Mouse (Mus musculus) midbrain, embryonic 11.5 days (tissue): Measurements from ENCODE around the gene Mier1. TPM values are rescaled to one million over a fixed set of nuclear protein-coding genes. Genes with fewer than 3 reads are reported as not detected.

Experiments used
- ATAC-seq: fragments of 200-750 bp; cut with Nextera tagmentation; 2 replicates; pipeline ENCODE4 v1.8.0; 2017; ENCODE audit warnings: moderate TSS enrichment, moderate library complexity; ENCODE audit not compliant: low FRiP score
- DNase-seq: peaks from one replicate; pipeline ENCODE4 v3.0.0; 2015; ENCODE audit warnings: low spot score; ENCODE audit errors: missing footprints
- H3K27ac ChIP-seq: fragments of 300-500 bp; sonication (generic); 2 replicates; pipeline ENCODE4 v1.5.1; 2014; ENCODE audit warnings: low read depth, low read length
- H3K27me3 ChIP-seq: fragments of 300-500 bp; sonication (generic); 2 replicates; pipeline ENCODE4 v1.6.1; 2014; ENCODE audit warnings: mild to moderate bottlenecking, low read length, moderate library complexity, mixed read lengths; ENCODE audit not compliant: control insufficient read depth, insufficient read depth
- H3K36me3 ChIP-seq: fragments of 300-500 bp; sonication (generic); 2 replicates; pipeline ENCODE4 v1.6.1; 2014; ENCODE audit warnings: mild to moderate bottlenecking, low read length, moderate library complexity, mixed read lengths; ENCODE audit not compliant: control insufficient read depth, insufficient read depth
- H3K4me1 ChIP-seq: fragments of 300-500 bp; sonication (generic); 2 replicates; pipeline ENCODE4 v1.6.1; 2014; ENCODE audit warnings: low read length; ENCODE audit not compliant: control insufficient read depth, insufficient read depth
- H3K4me2 ChIP-seq: fragments of 300-500 bp; sonication (generic); 2 replicates; pipeline ENCODE4 v1.6.1; 2014; ENCODE audit warnings: mild to moderate bottlenecking, moderate library complexity
- H3K4me3 ChIP-seq: fragments of 300-500 bp; sonication (generic); 2 replicates; pipeline ENCODE4 v1.5.1; 2014; ENCODE audit warnings: low read depth, low read length
- H3K9ac ChIP-seq: fragments of 300-500 bp; sonication (generic); 2 replicates; pipeline ENCODE4 v1.6.1; 2014; ENCODE audit warnings: low read length
- H3K9me3 ChIP-seq: fragments of 300-500 bp; sonication (generic); 2 replicates; pipeline ENCODE4 v1.6.1; 2016; ENCODE audit warnings: low read length; ENCODE audit not compliant: control insufficient read depth
- WGBS: fragments of 180-500 bp; shearing (Covaris S2); extraction: QIAGEN DNeasy Blood & Tissue Kit; methylation state at CpG from one replicate; pipeline ENCODE4 v1.1.7; 2014; 5-methylcytosine and 5-hydroxymethylcytosine counted together
- polyA plus RNA-seq: library from polyadenylated mRNA; unstranded; fragments of >200 nt; fragmentation: Nextera tagmentation; extraction: Ambion mirVana; gene quantifications from 2 replicates; pipeline ENCODE4 v1.2.1, GENCODE M21; 2014

Gene Mier1
- polyA plus RNA-seq, 1 experiment from 2014 or later, result 31.8 TPM

DNA sequence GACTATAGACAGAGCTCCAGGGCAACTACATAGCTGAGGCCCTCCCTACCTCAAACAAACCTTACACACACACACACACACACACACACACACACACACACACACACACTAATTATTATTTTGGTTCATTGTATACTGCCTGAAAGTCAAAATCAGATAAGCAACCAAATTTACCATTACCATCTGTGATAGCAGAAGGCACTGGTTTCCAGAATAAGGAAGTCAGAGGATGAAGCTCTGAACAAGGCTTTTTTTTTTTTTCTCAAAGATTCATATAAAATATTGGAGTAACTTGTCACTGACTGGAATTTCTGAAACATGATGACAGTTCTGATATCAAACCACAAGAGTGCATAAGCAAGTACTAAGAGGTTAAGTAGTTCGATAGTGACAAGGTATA, 94.4 kb downstream of the Mier1 start:
- peaks cover 2% of the 10 kb centered on the region; the same call in 1 of the 2 replicates for H3K4me1 ChIP-seq
- no peak overlapping the region for H3K4me3 ChIP-seq
- 89% methylated on average over 1 of the region's 1 CpGs for WGBS
- no peak for DNase-seq
- no peaks in the 10 kb centered on the region for H3K9me3 ChIP-seq
- H3K9ac ChIP-seq, result no peak overlapping the region
- H3K27ac ChIP-seq, result no peak overlapping the region
- peaks cover 3% of the 10 kb centered on the region for H3K36me3 ChIP-seq
- H3K27me3 ChIP-seq, result no peaks in the 10 kb centered on the region
- H3K4me2 ChIP-seq, result no peak overlapping the region
- no peak for ATAC-seq

DNA sequence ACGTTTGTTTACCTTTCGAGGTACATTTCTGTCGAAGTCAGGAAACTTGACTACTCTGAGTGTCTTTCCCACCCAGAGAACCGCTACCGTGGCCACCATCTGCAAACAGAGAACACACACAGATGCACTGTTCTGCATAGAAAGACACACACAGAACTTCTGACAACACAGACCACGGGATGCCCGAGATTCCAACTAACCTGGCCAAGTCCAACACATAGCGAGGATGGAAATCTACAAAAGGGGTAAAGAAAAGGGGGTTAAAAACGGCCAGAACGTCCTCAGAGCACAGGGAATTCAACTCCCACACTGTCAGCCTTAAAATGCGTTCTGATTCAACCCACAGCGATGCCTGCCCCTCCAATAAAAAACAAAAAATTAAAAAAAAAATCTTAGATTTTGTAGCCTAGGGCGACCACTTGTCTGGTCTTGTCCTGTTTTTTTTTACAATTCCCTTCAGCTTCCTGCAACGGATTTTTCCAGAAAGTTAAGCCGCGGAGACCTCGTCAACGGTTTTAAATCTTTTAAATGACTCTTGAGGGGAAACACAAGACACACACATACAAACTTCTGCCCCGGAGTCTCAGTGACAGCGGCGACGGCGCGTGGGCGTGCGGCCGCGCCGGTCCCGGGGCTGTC, 99.8 kb downstream of the Mier1 start:
- H3K27me3 ChIP-seq, result no peaks in the 10 kb centered on the region
- H3K27ac ChIP-seq, result peak overlapping the region; percentile 93
- peak overlapping the region; percentile 98 for H3K9ac ChIP-seq
- H3K4me2 ChIP-seq, result peak overlapping the region; percentile 73
- WGBS, result 5% methylated on average over 30 of the region's 30 CpGs
- H3K4me3 ChIP-seq, result peak overlapping the region; percentile 89
- no peak for ATAC-seq
- H3K9me3 ChIP-seq, result no peaks in the 10 kb centered on the region
- DNase-seq, result peak; percentile 90
- H3K4me1 ChIP-seq, result peaks cover 3% of the 10 kb centered on the region
- no peaks in the 10 kb centered on the region; the same call in 1 of the 2 replicates for H3K36me3 ChIP-seq

DNA sequence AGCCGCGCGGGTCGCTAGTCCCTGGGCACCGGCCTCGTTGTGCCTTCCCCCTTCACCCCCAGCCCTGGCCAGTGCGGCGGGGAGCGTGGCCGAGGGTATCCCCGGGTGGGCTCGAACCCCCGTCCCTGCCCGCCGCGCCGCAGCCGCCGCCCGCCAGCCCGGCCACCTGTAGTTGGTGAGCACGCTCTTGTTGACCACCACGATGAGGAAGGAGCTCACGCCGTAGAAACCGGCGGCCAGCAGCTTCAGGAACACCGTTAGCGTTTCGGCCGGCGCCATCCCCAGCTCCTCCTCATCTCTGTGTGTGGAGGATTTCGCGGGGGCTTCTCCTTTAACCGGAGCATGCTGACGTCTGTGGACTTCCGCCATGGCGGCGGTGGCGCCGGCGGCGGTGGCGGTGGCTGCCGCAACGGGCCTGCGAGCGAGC, 100.3 kb downstream of the Mier1 start:
- Histone ChIP-seq H3K4me2 (peak overlapping the region; percentile 73), H3K4me3 (peak overlapping the region; percentile 89), H3K4me1 (peaks cover 3% of the 10 kb centered on the region), H3K36me3 (no peaks in the 10 kb centered on the region; the same call in 1 of the 2 replicates), H3K27ac (peak overlapping the region; percentile 93), H3K9ac (peak overlapping the region; percentile 98), H3K9me3 (no peaks in the 10 kb centered on the region), H3K27me3 (no peaks in the 10 kb centered on the region)
- ATAC-seq, result peak; percentile 83
- DNase-seq, result peak; percentile 95
- under 1% methylated on average over 48 of the region's 48 CpGs for WGBS

Other genes with a start within 250 kb of the Mier1 start
- gene Tctex1d1, start 135.8 kb upstream of the Mier1 start, polyA plus RNA-seq, result 0.22 TPM in 1 of 2 replicates, not detected in the other
- 0.23 and 0.43 TPM in 2 replicates for gene Insl5, start 87.5 kb upstream of the Mier1 start, polyA plus RNA-seq
- 5.5 and 6.8 TPM in 2 replicates for gene Wdr78, start 165 bp downstream of the Mier1 start, polyA plus RNA-seq
- gene Slc35d1, start 100.8 kb downstream of the Mier1 start, polyA plus RNA-seq, result 8.6 and 9.8 TPM in 2 replicates
- not detected in 2 replicates for gene 4921539E11Rik, start 176.5 kb downstream of the Mier1 start, polyA plus RNA-seq
- gene Oma1, start 199.4 kb downstream of the Mier1 start, polyA plus RNA-seq, result 14.5 and 15.1 TPM in 2 replicates